Mouse (Mus musculus) hindbrain, embryonic 16.5 days (tissue): ENCODE data around the gene Nbl1. TPM values are rescaled to one million over a fixed set of nuclear protein-coding genes. Genes with fewer than 3 reads are reported as not detected.

Experiments
- ATAC-seq: fragments of 200-750 bp; cut with Nextera tagmentation; 2 replicates; pipeline ENCODE4 v1.8.0; 2017; ENCODE audit warnings: moderate TSS enrichment, moderate library complexity
- H3K27ac ChIP-seq: fragments of 300-500 bp; sonication (generic); 2 replicates; pipeline ENCODE4 v1.5.1; 2014; ENCODE audit warnings: low read depth, mild to moderate bottlenecking, control low read depth, low read length, moderate library complexity
- H3K27me3 ChIP-seq: fragments of 300-500 bp; sonication (generic); replicated peaks from 2 replicates; pipeline ENCODE4 v1.6.1; 2014; ENCODE audit warnings: low read length; ENCODE audit not compliant: control insufficient read depth, insufficient read depth
- H3K36me3 ChIP-seq: fragments of 300-500 bp; sonication (generic); 2 replicates; pipeline ENCODE4 v1.6.1; 2014; ENCODE audit warnings: mild to moderate bottlenecking, low read length, moderate library complexity, mixed read lengths; ENCODE audit not compliant: control insufficient read depth, insufficient read depth
- H3K4me1 ChIP-seq: fragments of 300-500 bp; sonication (generic); 2 replicates; pipeline ENCODE4 v1.6.1; 2014; ENCODE audit warnings: low read depth, low read length; ENCODE audit not compliant: control insufficient read depth, insufficient read depth
- H3K4me2 ChIP-seq: fragments of 300-500 bp; sonication (generic); 2 replicates; pipeline ENCODE4 v1.6.1; 2014; ENCODE audit warnings: mild to moderate bottlenecking, low read length, control low read depth, moderate library complexity
- H3K4me3 ChIP-seq: fragments of 300-500 bp; sonication (generic); 2 replicates; pipeline ENCODE4 v1.5.1; 2014; ENCODE audit warnings: mild to moderate bottlenecking, low read length, control low read depth, moderate library complexity
- H3K9ac ChIP-seq: fragments of 300-500 bp; sonication (generic); 2 replicates; pipeline ENCODE4 v1.6.1; 2014; ENCODE audit warnings: low read depth, mild to moderate bottlenecking, control low read depth, low read length, moderate library complexity
- H3K9me3 ChIP-seq: fragments of 300-500 bp; sonication (generic); 2 replicates; pipeline ENCODE4 v1.6.1; 2014; ENCODE audit warnings: mild to moderate bottlenecking, low read length, moderate library complexity; ENCODE audit not compliant: control insufficient read depth
- WGBS: fragments of 180-500 bp; shearing (Covaris S2); extraction: QIAGEN DNeasy Blood & Tissue Kit; methylation state at CpG from one replicate; pipeline ENCODE4 v1.1.7; 2014; 5-methylcytosine and 5-hydroxymethylcytosine counted together
- polyA plus RNA-seq: library from polyadenylated mRNA; unstranded; fragments of >200 nt; fragmentation: Nextera tagmentation; extraction: Ambion mirVana; gene quantifications from 2 replicates; pipeline ENCODE4 v1.2.1, GENCODE M21; 2015

The Nbl1 gene
- polyA plus RNA-seq, 1 experiment from 2014 or later: 43.7 TPM

DNA sequence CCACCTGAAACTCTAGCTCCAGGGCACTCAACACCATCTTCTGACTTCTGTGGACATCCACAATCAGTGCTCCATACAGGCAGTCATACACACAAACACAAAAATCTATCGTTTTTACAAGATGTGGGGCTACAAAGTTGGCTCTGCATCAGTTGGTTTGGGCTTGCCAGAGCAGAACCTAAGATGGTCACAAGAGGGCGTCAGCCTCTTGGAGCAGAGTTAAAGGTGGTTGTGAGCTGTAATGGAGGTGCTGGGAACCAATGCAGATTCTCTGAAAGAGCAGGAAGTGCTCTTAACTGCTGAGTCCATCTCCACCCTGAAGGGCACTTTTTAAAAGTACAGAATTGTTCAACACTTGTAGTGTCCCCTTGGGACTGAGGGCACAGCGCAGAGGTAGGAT, 33.7 kb upstream of the Nbl1 start:
- Histone ChIP-seq H3K9ac (no peak overlapping the region), H3K36me3 (0 out of 2 replicates have a peak, but pooled peaks cover 2% of the 10 kb centered on the region), H3K4me3 (no peak overlapping the region), H3K9me3 (no peaks in the 10 kb centered on the region), H3K27me3 (no peaks in the 10 kb centered on the region), H3K4me1 (peaks cover 12% of the 10 kb centered on the region), H3K4me2 (no peak overlapping the region), H3K27ac (no peak overlapping the region)
- 91% methylated on average over 3 of the region's 3 CpGs for WGBS
- no peak for ATAC-seq

DNA sequence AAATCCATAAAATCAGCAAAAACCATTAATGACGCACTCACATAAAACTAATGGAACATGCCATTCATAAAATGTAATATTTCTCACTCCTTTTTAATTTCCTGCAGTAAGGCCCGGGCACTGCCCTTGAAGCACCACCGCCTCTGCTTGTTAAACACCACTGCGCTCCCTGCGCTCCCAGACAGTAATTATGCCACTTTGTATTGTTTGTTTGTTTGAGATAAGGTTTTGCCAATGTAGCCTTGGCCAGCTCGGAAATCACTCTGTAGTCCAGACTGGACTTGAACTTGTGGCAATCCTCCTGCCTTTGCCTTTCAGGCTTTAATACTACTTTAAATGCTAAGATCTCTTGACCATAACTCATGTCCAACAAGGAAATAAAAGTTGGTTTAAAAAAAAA, 32.1 kb upstream of the Nbl1 start:
- WGBS: 96% methylated on average over 6 of the region's 6 CpGs
- 0 out of 2 replicates have a peak, but pooled peaks cover 2% of the 10 kb centered on the region for H3K36me3 ChIP-seq
- ATAC-seq: no peak
- H3K9me3 ChIP-seq: no peaks in the 10 kb centered on the region
- no peak overlapping the region for H3K4me2 ChIP-seq
- no peaks in the 10 kb centered on the region for H3K27me3 ChIP-seq
- H3K9ac ChIP-seq: no peak overlapping the region
- H3K27ac ChIP-seq: no peak overlapping the region
- H3K4me1 ChIP-seq: peaks cover 12% of the 10 kb centered on the region
- no peak overlapping the region for H3K4me3 ChIP-seq

DNA sequence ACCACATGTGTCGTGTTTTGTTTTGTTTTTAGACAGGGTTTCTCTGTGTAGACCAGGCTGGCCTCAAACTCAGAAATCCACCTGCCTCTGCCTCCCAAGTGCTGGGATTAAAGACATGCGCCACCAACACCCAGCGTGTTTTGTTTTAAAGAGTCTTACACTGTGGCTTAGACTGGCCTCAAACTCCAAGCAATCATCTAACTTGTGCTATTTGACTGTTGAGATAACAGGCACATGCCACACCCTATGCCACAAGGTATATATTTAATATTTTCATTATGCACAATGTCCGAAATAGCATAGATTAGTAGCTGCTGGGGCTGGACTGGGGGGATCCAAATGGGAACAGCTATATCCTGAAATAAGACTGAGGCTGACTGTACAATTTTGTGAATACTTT, 29.8 kb upstream of the Nbl1 start:
- Histone ChIP-seq H3K36me3 (0 out of 2 replicates have a peak, but pooled peaks cover 2% of the 10 kb centered on the region), H3K4me2 (no peak overlapping the region), H3K27me3 (no peaks in the 10 kb centered on the region), H3K9ac (no peak overlapping the region), H3K4me3 (no peak overlapping the region), H3K4me1 (no peaks in the 10 kb centered on the region), H3K27ac (no peak overlapping the region), H3K9me3 (no peaks in the 10 kb centered on the region)
- WGBS: 96% methylated on average over 4 of the region's 4 CpGs
- no peak for ATAC-seq

DNA sequence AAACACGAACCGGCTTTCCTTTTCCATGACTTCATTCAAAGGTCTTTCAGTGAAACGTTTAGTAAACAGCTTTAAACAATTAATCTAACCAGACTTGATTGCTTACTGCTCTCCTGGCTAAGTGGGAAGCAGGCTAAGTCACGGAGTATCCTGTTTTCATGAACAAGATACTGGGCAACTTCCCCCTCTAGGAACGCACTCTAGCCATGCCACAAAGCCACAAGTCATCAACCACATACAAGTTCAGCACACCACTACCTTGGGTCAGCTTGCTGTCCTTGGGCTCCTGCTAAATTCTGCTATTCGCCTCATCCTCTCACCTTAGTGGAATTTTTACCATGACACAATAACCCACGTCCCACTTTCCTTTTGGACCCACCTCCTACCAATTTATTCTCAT, 28.2 kb upstream of the Nbl1 start:
- Histone ChIP-seq H3K4me3 (no peak overlapping the region), H3K4me1 (no peaks in the 10 kb centered on the region), H3K27me3 (no peaks in the 10 kb centered on the region), H3K4me2 (no peak overlapping the region), H3K9ac (no peak overlapping the region), H3K9me3 (no peaks in the 10 kb centered on the region), H3K36me3 (no peaks in the 10 kb centered on the region), H3K27ac (no peak overlapping the region)
- WGBS: 78% methylated on average over 7 of the region's 7 CpGs
- no peak for ATAC-seq

DNA sequence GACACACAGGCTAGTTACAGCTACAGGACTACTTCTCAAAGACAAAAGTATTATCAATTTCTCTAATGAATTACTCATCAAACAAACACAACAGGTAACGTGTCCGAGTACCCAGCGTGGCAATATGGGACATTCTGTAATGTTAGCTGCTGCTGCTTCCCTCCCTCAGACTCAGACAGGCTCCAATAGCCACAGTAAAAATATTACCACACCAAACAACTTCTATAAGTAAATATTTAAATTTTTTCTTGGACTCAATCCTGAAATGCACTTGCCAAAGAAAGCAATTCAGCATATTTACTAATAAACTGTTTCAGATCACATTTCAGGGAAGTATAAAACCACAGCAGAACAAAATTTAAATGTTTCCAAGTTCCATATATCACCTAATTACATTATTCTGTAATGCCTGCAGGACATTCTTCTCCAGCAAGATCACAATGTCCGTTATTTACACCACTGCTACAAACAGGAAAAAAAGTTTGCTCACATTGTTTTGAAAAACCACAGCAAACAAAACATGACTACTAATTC, 27.6 kb upstream of the Nbl1 start:
- Histone ChIP-seq H3K27me3 (no peaks in the 10 kb centered on the region), H3K9me3 (no peaks in the 10 kb centered on the region), H3K4me3 (no peak overlapping the region), H3K4me2 (no peak overlapping the region), H3K36me3 (no peaks in the 10 kb centered on the region), H3K27ac (no peak overlapping the region), H3K9ac (no peak overlapping the region), H3K4me1 (no peaks in the 10 kb centered on the region)
- ATAC-seq: no peak
- 92% methylated on average over 4 of the region's 4 CpGs for WGBS

DNA sequence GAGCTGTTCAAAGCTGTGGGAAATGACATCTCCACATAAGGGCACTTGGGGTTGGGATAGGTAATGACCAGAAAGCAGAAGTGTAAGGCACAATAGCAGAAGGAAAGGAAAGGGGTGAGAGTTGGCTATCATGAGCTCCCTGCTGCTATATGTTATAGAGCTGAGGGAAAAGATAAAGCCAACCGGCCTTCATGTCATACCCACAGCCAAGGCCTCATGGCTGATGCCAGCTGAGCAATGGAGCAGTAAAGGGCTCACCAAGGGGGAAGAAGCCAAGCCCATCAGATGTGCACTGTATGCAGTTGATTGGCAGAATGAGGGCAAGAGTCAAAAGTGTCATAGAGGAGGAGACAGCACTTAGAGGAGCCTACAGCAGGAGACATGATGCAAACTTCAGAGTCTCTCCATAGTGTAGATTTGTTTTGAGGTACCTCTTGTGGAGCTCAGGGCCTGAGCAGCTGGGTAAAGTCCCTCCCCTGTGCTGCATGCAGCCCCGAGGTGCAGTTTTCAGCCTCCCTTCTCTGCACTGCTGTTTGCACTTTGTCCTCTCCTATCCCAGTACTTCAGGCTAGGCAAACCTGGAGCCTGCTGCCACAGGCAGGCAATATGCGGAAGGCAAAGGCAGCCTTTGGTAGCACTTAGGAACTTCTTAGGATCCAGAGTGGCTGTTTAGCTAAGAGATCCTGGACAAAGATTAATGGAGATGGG, 23.7 kb upstream of the Nbl1 start:
- H3K9ac ChIP-seq: no peak overlapping the region
- no peaks in the 10 kb centered on the region; the same call in 1 of the 2 replicates for H3K4me1 ChIP-seq
- H3K4me3 ChIP-seq: no peak overlapping the region
- no peak overlapping the region for H3K27ac ChIP-seq
- WGBS: 77% methylated on average over 3 of the region's 3 CpGs
- no peaks in the 10 kb centered on the region for H3K27me3 ChIP-seq
- no peak for ATAC-seq
- no peak overlapping the region for H3K4me2 ChIP-seq
- no peaks in the 10 kb centered on the region for H3K36me3 ChIP-seq
- no peaks in the 10 kb centered on the region for H3K9me3 ChIP-seq

- Histone ChIP-seq H3K36me3 (no peaks in the 10 kb centered on the region), H3K9me3 (no peaks in the 10 kb centered on the region), H3K27ac (no peak overlapping the region), H3K27me3 (no peaks in the 10 kb centered on the region), H3K4me2 (no peak overlapping the region), H3K4me3 (no peak overlapping the region), H3K9ac (no peak overlapping the region), H3K4me1 (no peaks in the 10 kb centered on the region; the same call in 1 of the 2 replicates)
- 88% methylated on average over 4 of the region's 5 CpGs for WGBS
- no peak for ATAC-seq
Measured at GRCm38 (mm10) chr4:139115721-139116120, 22.9 kb upstream of the Nbl1 start.

- no peaks in the 10 kb centered on the region; the same call in 1 of the 2 replicates for H3K4me1 ChIP-seq
- H3K36me3 ChIP-seq: no peaks in the 10 kb centered on the region
- no peak for ATAC-seq
- 70% methylated on average over 3 of the region's 3 CpGs for WGBS
- H3K27ac ChIP-seq: no peak overlapping the region
- no peak overlapping the region for H3K4me3 ChIP-seq
- no peaks in the 10 kb centered on the region for H3K9me3 ChIP-seq
- H3K9ac ChIP-seq: no peak overlapping the region
- no peak overlapping the region for H3K4me2 ChIP-seq
- no peaks in the 10 kb centered on the region for H3K27me3 ChIP-seq
Measured at GRCm38 (mm10) chr4:139112482-139112881, 19.7 kb upstream of the Nbl1 start.

- Histone ChIP-seq H3K27ac (no peak overlapping the region), H3K4me3 (no peak overlapping the region), H3K9ac (no peak overlapping the region), H3K36me3 (no peaks in the 10 kb centered on the region), H3K27me3 (no peaks in the 10 kb centered on the region), H3K9me3 (no peaks in the 10 kb centered on the region), H3K4me2 (no peak overlapping the region), H3K4me1 (no peaks in the 10 kb centered on the region; the same call in 1 of the 2 replicates)
- ATAC-seq: no peak
- WGBS: 58% methylated on average over 3 of the region's 3 CpGs
Measured at GRCm38 (mm10) chr4:139111421-139111820, 18.6 kb upstream of the Nbl1 start.
